Mouse (Mus musculus): Measurements from ENCODE around the gene Prkn.
A peak's percentile ranks its signal among the peaks of the same experiment; 100 is the strongest.
"Not testable (repeated sequence)": the region's sequence is repeated elsewhere in the genome, so short reads cannot be mapped to it uniquely, and the experiment has no call there.

Prkn gene

GRCm38 (mm10) chr17:11990386-11991087 lies 1150.4 kb downstream of the Prkn start:
- DNase-seq (ENCODE audit: low read depth), result no peak

GRCm38 (mm10) chr17:11993249-11993648 lies 1153.1 kb downstream of the Prkn start:
- DNase-seq (ENCODE audit: low read depth), result peak; percentile 53

GRCm38 (mm10) chr17:11994252-11994651 lies 1154.1 kb downstream of the Prkn start:
- no peak for DNase-seq (ENCODE audit: low read depth)

GRCm38 (mm10) chr17:11994754-11995153 lies 1154.6 kb downstream of the Prkn start:
- not testable (repeated sequence) for DNase-seq (ENCODE audit: low read depth)

- DNase-seq (ENCODE audit: low read depth), result no peak
Measured at GRCm38 (mm10) chr17:11995522-11995921, 1155.3 kb downstream of the Prkn start.

- DNase-seq (ENCODE audit: low read depth), result no peak
Measured at GRCm38 (mm10) chr17:11996311-11996710, 1156.1 kb downstream of the Prkn start.

- DNase-seq (ENCODE audit: low read depth), result no peak
Measured at GRCm38 (mm10) chr17:12000285-12000684, 1160.1 kb downstream of the Prkn start.

- no peak for DNase-seq (ENCODE audit: low read depth)
Measured at GRCm38 (mm10) chr17:12021326-12021725, 1181.1 kb downstream of the Prkn start.

- DNase-seq (ENCODE audit: low read depth), result no peak
Measured at GRCm38 (mm10) chr17:12029362-12029761, 1189.2 kb downstream of the Prkn start.

- no peak for DNase-seq (ENCODE audit: low read depth)
Measured at GRCm38 (mm10) chr17:12029921-12030461, 1189.8 kb downstream of the Prkn start.

GRCm38 (mm10) chr17:12030556-12031160 lies 1190.5 kb downstream of the Prkn start:
- DNase-seq (ENCODE audit: low read depth), result no peak

- peak; percentile 71 for DNase-seq (ENCODE audit: low read depth)
Measured at GRCm38 (mm10) chr17:12031203-12031942, 1191.2 kb downstream of the Prkn start.

GRCm38 (mm10) chr17:12032014-12032791 lies 1192.0 kb downstream of the Prkn start:
- DNase-seq (ENCODE audit: low read depth), result no peak

- no peak for DNase-seq (ENCODE audit: low read depth)
Measured at GRCm38 (mm10) chr17:12035386-12035785, 1195.2 kb downstream of the Prkn start.

- DNase-seq (ENCODE audit: low read depth), result peak; percentile 85
Measured at GRCm38 (mm10) chr17:12036205-12036604, 1196.0 kb downstream of the Prkn start.

GRCm38 (mm10) chr17:12037065-12037464 lies 1196.9 kb downstream of the Prkn start:
- no peak for DNase-seq (ENCODE audit: low read depth)

- DNase-seq (ENCODE audit: low read depth), result no peak
Measured at GRCm38 (mm10) chr17:12037574-12037973, 1197.4 kb downstream of the Prkn start.

GRCm38 (mm10) chr17:12038499-12038898 lies 1198.3 kb downstream of the Prkn start:
- DNase-seq (ENCODE audit: low read depth), result no peak

- peak; percentile 93 for DNase-seq (ENCODE audit: low read depth)
Measured at GRCm38 (mm10) chr17:12039188-12039587, 1199.0 kb downstream of the Prkn start.

GRCm38 (mm10) chr17:12039922-12040321 lies 1199.7 kb downstream of the Prkn start:
- DNase-seq (ENCODE audit: low read depth), result no peak

- no peak for DNase-seq (ENCODE audit: low read depth)
Measured at GRCm38 (mm10) chr17:12040546-12040945, 1200.4 kb downstream of the Prkn start.

GRCm38 (mm10) chr17:12041091-12041655 lies 1201.0 kb downstream of the Prkn start:
- DNase-seq (ENCODE audit: low read depth), result no peak

Data from NIH3T3 (cell line).